Mouse (Mus musculus): Measurements from ENCODE around the gene Egfl6. TPM values are rescaled to one million over a fixed set of nuclear protein-coding genes. Genes with fewer than 3 reads are reported as not detected.
A peak's percentile ranks its signal among the peaks of the same experiment; 100 is the strongest.

The Egfl6 gene
- polyA plus RNA-seq, 1 experiment from 2014 or later = 68.7 TPM

DNA sequence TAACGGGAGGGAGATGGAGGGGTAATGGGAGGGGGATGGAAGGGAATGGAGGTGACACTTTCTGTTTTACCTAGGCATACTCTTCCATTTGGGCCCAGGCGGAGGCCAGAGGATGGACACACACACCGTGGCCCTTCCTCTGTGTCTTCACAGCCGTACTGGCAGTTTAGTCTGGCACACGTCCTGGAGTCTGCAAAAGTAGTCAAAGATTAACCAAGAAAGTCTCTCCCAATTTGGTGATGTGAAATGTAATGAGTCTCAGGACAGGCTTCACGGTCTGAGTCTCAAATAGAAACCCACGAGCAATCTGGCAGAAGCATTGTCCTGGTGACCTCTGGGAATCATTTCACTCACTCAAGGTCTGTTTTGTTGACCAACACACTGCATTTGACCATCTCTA is 33.2 kb downstream of the Egfl6 start:
- no peak overlapping the region for H3K4me2 ChIP-seq (replicated peaks; ENCODE audit: low read depth, low read length)
- H3K4me3 ChIP-seq (ENCODE audit: low read depth, low read length) = no peak overlapping the region
- ATAC-seq (no peak), DNase-seq (ENCODE audit: low spot score) (no peak)
- 65% methylated on average over 7 of the region's 7 CpGs for WGBS
- TF ChIP-seq CTCF (IDR thresholded peaks at IDR 0.05) (no peak), EP300 (IDR thresholded peaks at IDR 0.05) (no peak)
- no peak overlapping the region for H3K27ac ChIP-seq (ENCODE audit: low read length)
- no peaks in the 10 kb centered on the region for H3K27me3 ChIP-seq (replicated peaks; ENCODE audit: insufficient read depth, low read length)
- H3K4me1 ChIP-seq (ENCODE audit: insufficient read depth, low read depth, low read length) = no peaks in the 10 kb centered on the region
- H3K9me3 ChIP-seq (ENCODE audit: low read length) = no peaks in the 10 kb centered on the region
- no peak overlapping the region for H3K9ac ChIP-seq (replicated peaks; ENCODE audit: low read depth)
- H3K36me3 ChIP-seq (ENCODE audit: insufficient read depth, low read length) = no peaks in the 10 kb centered on the region

GRCm38 (mm10) chrX:166546495-166546894 is 39.0 kb downstream of the Egfl6 start:
- Histone ChIP-seq H3K4me2 (replicated peaks; ENCODE audit: low read depth, low read length) (no peak overlapping the region), H3K27ac (ENCODE audit: low read length) (no peak overlapping the region), H3K9me3 (ENCODE audit: low read length) (no peaks in the 10 kb centered on the region), H3K9ac (replicated peaks; ENCODE audit: low read depth) (no peak overlapping the region), H3K36me3 (ENCODE audit: insufficient read depth, low read length) (no peaks in the 10 kb centered on the region), H3K4me1 (ENCODE audit: insufficient read depth, low read depth, low read length) (no peaks in the 10 kb centered on the region), H3K27me3 (replicated peaks; ENCODE audit: insufficient read depth, low read length) (no peaks in the 10 kb centered on the region), H3K4me3 (ENCODE audit: low read depth, low read length) (no peak overlapping the region)
- 53% methylated on average over 2 of the region's 2 CpGs for WGBS
- TF ChIP-seq CTCF (IDR thresholded peaks at IDR 0.05) (no peak), EP300 (IDR thresholded peaks at IDR 0.05) (no peak)
- ATAC-seq = peak; percentile 71; the same call in 1 of the 2 replicates
- peak; percentile 19 for DNase-seq (ENCODE audit: low spot score)

DNA sequence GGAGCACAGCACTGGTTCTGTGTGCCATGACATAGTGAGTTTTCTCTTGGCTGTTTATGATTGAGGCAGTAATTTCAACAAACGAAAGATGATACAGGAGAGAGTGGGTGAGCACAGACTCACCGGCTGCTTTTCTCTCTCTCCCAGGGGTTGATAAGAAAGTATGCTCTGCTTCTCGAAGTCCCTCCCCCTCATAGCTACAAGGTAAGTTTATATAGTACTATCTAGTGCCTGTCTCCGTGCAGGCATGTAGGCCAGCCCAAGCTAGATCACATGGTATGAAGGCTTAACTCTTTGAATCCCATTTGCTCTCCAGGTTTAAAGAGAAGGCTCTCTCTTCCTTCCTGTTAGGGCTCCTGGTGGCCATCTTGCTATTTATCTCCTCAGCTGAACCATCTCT is 50.4 kb downstream of the Egfl6 start:
- Histone ChIP-seq H3K36me3 (ENCODE audit: insufficient read depth, low read length) (no peaks in the 10 kb centered on the region), H3K4me3 (ENCODE audit: low read depth, low read length) (no peak overlapping the region), H3K9ac (replicated peaks; ENCODE audit: low read depth) (no peak overlapping the region), H3K4me1 (ENCODE audit: insufficient read depth, low read depth, low read length) (no peaks in the 10 kb centered on the region), H3K4me2 (replicated peaks; ENCODE audit: low read depth, low read length) (no peak overlapping the region), H3K27ac (ENCODE audit: low read length) (no peak overlapping the region), H3K27me3 (replicated peaks; ENCODE audit: insufficient read depth, low read length) (no peaks in the 10 kb centered on the region), H3K9me3 (ENCODE audit: low read length) (no peaks in the 10 kb centered on the region)
- WGBS = 22% methylated on average over 4 of the region's 4 CpGs
- no peak for DNase-seq (ENCODE audit: low spot score)
- TF ChIP-seq CTCF (IDR thresholded peaks at IDR 0.05) = no peak
- TF ChIP-seq EP300 (IDR thresholded peaks at IDR 0.05) = no peak
- no peak for ATAC-seq

- 61% methylated on average over 4 of the region's 4 CpGs for WGBS
- Histone ChIP-seq H3K9ac (replicated peaks; ENCODE audit: low read depth) (no peak overlapping the region), H3K36me3 (ENCODE audit: insufficient read depth, low read length) (no peaks in the 10 kb centered on the region), H3K27ac (ENCODE audit: low read length) (no peak overlapping the region), H3K9me3 (ENCODE audit: low read length) (no peaks in the 10 kb centered on the region), H3K4me3 (ENCODE audit: low read depth, low read length) (no peak overlapping the region), H3K4me1 (ENCODE audit: insufficient read depth, low read depth, low read length) (no peaks in the 10 kb centered on the region), H3K27me3 (replicated peaks; ENCODE audit: insufficient read depth, low read length) (no peaks in the 10 kb centered on the region), H3K4me2 (replicated peaks; ENCODE audit: low read depth, low read length) (no peak overlapping the region)
- TF ChIP-seq EP300 (IDR thresholded peaks at IDR 0.05) = no peak
- TF ChIP-seq CTCF (IDR thresholded peaks at IDR 0.05) = no peak
- DNase-seq (ENCODE audit: low spot score) (no peak), ATAC-seq (no peak)
Observed at GRCm38 (mm10) chrX:166533432-166533831, 52.1 kb downstream of the Egfl6 start.

DNA sequence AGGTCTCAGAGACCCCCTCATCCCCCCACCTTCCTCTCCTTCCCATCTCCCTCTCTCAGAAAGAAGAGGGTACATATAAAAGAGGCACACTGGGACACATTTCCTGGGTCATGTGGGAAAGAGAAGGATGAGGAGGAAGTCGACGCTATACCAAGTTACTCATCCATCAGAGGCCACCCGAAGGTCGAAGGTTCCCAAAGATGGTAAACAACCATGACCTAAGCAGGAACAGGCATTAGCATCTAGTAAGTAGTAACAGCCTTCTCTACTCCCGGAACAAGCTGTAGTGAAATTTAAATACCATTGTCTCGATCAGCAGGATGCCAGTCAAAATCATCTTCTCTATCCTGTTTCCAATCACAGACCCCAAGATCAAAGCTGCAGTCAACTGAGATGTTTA is 53.8 kb downstream of the Egfl6 start:
- Histone ChIP-seq H3K9me3 (ENCODE audit: low read length) (no peaks in the 10 kb centered on the region), H3K9ac (replicated peaks; ENCODE audit: low read depth) (no peak overlapping the region), H3K4me3 (ENCODE audit: low read depth, low read length) (no peak overlapping the region), H3K4me2 (replicated peaks; ENCODE audit: low read depth, low read length) (no peak overlapping the region), H3K36me3 (ENCODE audit: insufficient read depth, low read length) (no peaks in the 10 kb centered on the region), H3K27ac (ENCODE audit: low read length) (no peak overlapping the region), H3K27me3 (replicated peaks; ENCODE audit: insufficient read depth, low read length) (no peaks in the 10 kb centered on the region), H3K4me1 (ENCODE audit: insufficient read depth, low read depth, low read length) (no peaks in the 10 kb centered on the region)
- WGBS = 39% methylated on average over 6 of the region's 6 CpGs
- TF ChIP-seq EP300 (IDR thresholded peaks at IDR 0.05) (no peak), CTCF (IDR thresholded peaks at IDR 0.05) (no peak)
- no peak for ATAC-seq
- DNase-seq (ENCODE audit: low spot score) = no peak

DNA sequence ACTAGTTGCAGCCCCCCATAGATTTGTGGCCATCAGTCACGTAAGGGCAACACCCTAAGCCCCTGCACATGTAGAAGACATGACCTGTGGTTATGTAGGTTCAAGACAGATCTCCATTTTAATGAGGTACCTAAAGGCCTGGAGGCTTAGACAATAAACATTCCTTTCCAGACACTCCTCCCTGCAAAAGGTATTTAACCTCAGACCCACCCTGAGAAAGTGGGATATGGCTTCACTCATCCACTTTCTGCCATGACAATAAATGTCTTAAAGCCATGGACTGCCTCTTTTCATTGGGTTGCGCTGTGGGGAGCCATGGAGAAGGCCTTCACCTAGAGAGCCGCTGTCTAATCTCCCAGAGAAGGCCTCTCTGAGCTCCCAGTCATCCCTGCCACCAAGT is 57.4 kb downstream of the Egfl6 start:
- 88% methylated on average over 3 of the region's 3 CpGs for WGBS
- H3K36me3 ChIP-seq (ENCODE audit: insufficient read depth, low read length) = no peaks in the 10 kb centered on the region
- H3K9me3 ChIP-seq (ENCODE audit: low read length) = no peaks in the 10 kb centered on the region
- no peak overlapping the region for H3K4me3 ChIP-seq (ENCODE audit: low read depth, low read length)
- no peak overlapping the region for H3K4me2 ChIP-seq (replicated peaks; ENCODE audit: low read depth, low read length)
- ATAC-seq (no peak), DNase-seq (ENCODE audit: low spot score) (no peak)
- no peak overlapping the region for H3K9ac ChIP-seq (replicated peaks; ENCODE audit: low read depth)
- no peaks in the 10 kb centered on the region for H3K4me1 ChIP-seq (ENCODE audit: insufficient read depth, low read depth, low read length)
- H3K27ac ChIP-seq (ENCODE audit: low read length) = no peak overlapping the region
- H3K27me3 ChIP-seq (replicated peaks; ENCODE audit: insufficient read depth, low read length) = no peaks in the 10 kb centered on the region
- TF ChIP-seq EP300 (IDR thresholded peaks at IDR 0.05) (no peak), CTCF (IDR thresholded peaks at IDR 0.05) (no peak)
